Mouse (Mus musculus): ENCODE results near the gene Patl2.
"Not testable (repeated sequence)": the region's sequence is repeated elsewhere in the genome, so short reads cannot be mapped to it uniquely, and the experiment has no call there.

Gene Patl2

DNA sequence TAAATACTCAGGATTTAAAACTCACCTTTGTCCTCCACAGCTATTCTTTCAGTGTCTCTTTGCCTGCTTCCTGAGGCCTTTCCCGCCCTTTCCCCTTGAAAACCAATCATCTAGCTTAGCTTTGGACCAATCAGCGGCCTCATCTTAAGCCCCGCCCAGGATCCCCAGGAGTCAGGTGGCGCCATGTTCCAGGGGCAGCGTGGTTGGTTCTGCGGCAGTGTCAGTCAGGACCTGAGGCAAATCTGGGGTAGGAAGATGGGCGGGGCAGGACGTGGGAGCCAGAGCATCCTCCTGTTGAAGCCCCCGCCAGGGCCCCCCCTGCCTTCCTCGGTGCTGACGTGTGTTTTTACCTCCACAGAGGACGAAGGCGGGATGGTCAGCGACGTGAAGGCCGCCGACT is at the start of gene Patl2, which contains the start of gene Terb2:
TSS of gene Patl2 (minus strand) at position 84 of the 400 bp plus-strand sequence.
TSS of gene Terb2 (plus strand) at position 167 of the 400 bp plus-strand sequence.
- in situ Hi-C loops (cut with MboI; ENCODE audit: low pct_unique_long_range_greater_than_20kb in 1 of 2, low sequenced_read_pairs in 2 of 2, unreplicated experiment in 1 of 2) = no loop called here

DNA sequence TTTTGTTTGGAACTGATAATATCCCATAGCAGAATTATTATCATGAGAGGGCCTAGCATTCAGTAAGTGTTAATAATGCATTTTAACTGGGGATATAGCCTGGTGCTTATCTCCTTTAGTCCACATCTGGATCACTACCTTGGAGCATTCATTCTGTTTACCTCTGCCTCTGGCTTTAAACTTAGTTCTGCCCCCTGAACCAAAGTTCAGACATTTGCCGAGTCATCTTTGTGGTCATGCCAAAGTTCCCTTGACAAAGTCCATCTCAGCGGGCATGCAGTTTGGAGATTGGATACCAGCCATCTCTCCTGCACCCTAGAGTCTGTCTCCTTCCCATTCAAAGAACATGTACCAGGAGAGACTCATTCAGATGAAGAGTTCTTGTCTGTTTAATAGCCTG is 49.4 kb upstream of the Patl2 start:
- in situ Hi-C loops (cut with MboI; ENCODE audit: low pct_unique_long_range_greater_than_20kb in 1 of 2, low sequenced_read_pairs in 2 of 2, unreplicated experiment in 1 of 2) = no loop called here

DNA sequence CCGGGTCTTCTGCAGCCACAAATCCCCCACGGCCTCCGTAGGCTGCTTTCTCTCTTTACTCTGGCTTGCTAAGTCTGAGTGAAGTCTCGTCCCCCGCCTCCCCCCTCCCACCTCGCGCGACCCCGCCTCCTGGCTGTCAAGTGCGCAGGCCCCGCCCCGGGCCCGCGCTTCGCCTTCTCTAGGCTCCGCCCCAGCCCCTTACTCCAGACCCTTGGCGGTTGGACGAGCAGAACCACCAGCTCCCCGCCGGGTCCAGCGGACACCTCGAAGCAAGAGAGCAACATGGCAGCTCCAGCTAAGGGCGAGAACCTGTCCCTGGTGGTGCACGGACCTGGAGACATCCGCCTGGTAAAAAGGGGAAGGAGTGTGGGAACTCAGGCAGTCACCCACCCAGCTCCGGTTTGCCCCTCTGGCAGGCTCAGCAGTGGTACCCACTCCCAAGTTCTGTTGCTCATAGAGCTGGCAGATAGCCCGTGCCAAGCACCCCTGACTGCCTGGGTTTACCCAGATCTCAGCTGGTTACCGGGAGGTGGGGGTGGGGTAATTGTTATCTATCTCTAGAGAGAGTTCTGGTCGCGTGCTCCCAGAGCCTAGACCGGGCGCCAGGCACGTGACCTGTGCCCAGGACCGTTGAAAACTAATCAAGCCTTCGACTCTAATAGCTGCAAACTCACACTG is 48.8 kb upstream of the Patl2 start, which contains the start of gene Sord:
TSS of gene Sord (plus strand) at position 139 of the 678 bp plus-strand sequence.
- in situ Hi-C loops (cut with MboI; ENCODE audit: low pct_unique_long_range_greater_than_20kb in 1 of 2, low sequenced_read_pairs in 2 of 2, unreplicated experiment in 1 of 2) = no loop called here

GRCm38 (mm10) chr2:122233759-122234557 is 48.0 kb upstream of the Patl2 start:
- in situ Hi-C loops (cut with MboI; ENCODE audit: low pct_unique_long_range_greater_than_20kb in 1 of 2, low sequenced_read_pairs in 2 of 2, unreplicated experiment in 1 of 2) = no loop called here

DNA sequence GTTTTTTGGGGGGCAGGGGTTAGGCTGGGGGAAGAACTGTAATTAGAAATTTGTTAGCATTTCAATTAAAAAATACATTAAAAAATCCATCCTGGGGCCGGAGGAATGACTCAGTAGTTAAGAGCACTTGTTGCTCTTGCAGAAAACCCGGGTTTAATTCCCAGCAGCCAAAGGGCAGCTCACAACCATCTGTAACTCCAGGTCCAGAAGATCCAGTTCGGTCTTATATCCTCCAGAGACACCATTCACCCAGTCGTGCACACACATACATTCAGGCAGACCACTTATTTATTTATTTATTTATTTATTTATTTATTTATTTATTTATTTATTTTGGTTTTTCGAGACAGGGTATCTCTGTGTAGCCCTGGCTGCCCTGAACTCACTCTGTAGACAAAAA is 47.4 kb upstream of the Patl2 start:
- in situ Hi-C loops (cut with MboI; ENCODE audit: low pct_unique_long_range_greater_than_20kb in 1 of 2, low sequenced_read_pairs in 2 of 2, unreplicated experiment in 1 of 2) = no loop called here

GRCm38 (mm10) chr2:122231616-122232015 is 45.6 kb upstream of the Patl2 start:
- in situ Hi-C loops (cut with MboI; ENCODE audit: low pct_unique_long_range_greater_than_20kb in 1 of 2, low sequenced_read_pairs in 2 of 2, unreplicated experiment in 1 of 2) = no loop called here

- in situ Hi-C loops (cut with MboI; ENCODE audit: low pct_unique_long_range_greater_than_20kb in 1 of 2, low sequenced_read_pairs in 2 of 2, unreplicated experiment in 1 of 2) = no loop called here
Observed at GRCm38 (mm10) chr2:122230395-122230794, 44.4 kb upstream of the Patl2 start.

- in situ Hi-C loops (cut with MboI; ENCODE audit: low pct_unique_long_range_greater_than_20kb in 1 of 2, low sequenced_read_pairs in 2 of 2, unreplicated experiment in 1 of 2) = no loop called here
Observed at GRCm38 (mm10) chr2:122223654-122224053, 37.7 kb upstream of the Patl2 start.

GRCm38 (mm10) chr2:122222272-122222671 is 36.3 kb upstream of the Patl2 start:
- in situ Hi-C loops (cut with MboI; ENCODE audit: low pct_unique_long_range_greater_than_20kb in 1 of 2, low sequenced_read_pairs in 2 of 2, unreplicated experiment in 1 of 2) = no loop called here

DNA sequence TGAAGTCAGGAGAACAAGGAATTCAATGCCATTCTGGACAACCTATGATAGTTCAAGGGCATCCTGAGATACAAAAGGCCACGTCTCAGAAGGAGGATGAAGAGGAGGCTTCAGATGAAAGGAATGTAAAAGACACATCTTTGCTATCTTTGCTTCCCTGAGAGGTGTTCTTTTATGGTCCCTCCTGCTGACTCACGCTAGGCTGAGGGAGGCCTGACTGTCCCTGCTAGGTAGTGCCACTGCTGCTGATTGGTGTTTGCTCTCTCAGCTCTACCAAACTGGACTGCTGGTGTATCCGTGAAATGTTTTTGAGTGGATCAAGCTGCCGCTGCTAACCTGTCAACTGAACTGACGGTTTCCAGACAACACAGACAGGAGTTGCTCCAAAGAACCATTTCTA is 35.8 kb upstream of the Patl2 start:
- in situ Hi-C loops (cut with MboI; ENCODE audit: low pct_unique_long_range_greater_than_20kb in 1 of 2, low sequenced_read_pairs in 2 of 2, unreplicated experiment in 1 of 2) = no loop called here

- in situ Hi-C loops (cut with MboI; ENCODE audit: low pct_unique_long_range_greater_than_20kb in 1 of 2, low sequenced_read_pairs in 2 of 2, unreplicated experiment in 1 of 2) = no loop called here
Observed at GRCm38 (mm10) chr2:122221378-122221777, 35.4 kb upstream of the Patl2 start.

DNA sequence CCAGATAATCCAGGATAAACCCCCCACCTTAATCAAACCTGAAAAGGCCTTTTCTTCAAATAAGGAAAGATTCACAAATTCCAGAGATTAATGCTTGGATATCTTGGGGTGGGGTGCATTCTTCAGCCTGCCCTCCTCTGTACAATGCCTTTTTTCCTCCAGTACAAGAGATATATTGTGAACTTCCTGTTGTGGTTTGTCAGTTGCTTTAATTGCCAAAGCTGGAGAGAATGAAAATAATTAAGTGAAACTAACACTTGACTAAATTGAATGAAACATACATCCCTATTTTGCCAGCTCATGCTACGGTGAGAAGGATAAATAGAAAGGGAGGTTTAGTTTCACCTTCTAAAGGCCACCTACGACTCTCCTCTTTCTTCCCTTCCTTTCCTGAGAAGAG is 32.2 kb upstream of the Patl2 start:
- in situ Hi-C loops (cut with MboI; ENCODE audit: low pct_unique_long_range_greater_than_20kb in 1 of 2, low sequenced_read_pairs in 2 of 2, unreplicated experiment in 1 of 2) = no loop called here

GRCm38 (mm10) chr2:122217075-122217474 is 31.1 kb upstream of the Patl2 start:
- in situ Hi-C loops (cut with MboI; ENCODE audit: low pct_unique_long_range_greater_than_20kb in 1 of 2, low sequenced_read_pairs in 2 of 2, unreplicated experiment in 1 of 2) = not testable (repeated sequence)

GRCm38 (mm10) chr2:122210534-122211228 is 24.7 kb upstream of the Patl2 start:
- in situ Hi-C loops (cut with MboI; ENCODE audit: low pct_unique_long_range_greater_than_20kb in 1 of 2, low sequenced_read_pairs in 2 of 2, unreplicated experiment in 1 of 2) = no loop called here

DNA sequence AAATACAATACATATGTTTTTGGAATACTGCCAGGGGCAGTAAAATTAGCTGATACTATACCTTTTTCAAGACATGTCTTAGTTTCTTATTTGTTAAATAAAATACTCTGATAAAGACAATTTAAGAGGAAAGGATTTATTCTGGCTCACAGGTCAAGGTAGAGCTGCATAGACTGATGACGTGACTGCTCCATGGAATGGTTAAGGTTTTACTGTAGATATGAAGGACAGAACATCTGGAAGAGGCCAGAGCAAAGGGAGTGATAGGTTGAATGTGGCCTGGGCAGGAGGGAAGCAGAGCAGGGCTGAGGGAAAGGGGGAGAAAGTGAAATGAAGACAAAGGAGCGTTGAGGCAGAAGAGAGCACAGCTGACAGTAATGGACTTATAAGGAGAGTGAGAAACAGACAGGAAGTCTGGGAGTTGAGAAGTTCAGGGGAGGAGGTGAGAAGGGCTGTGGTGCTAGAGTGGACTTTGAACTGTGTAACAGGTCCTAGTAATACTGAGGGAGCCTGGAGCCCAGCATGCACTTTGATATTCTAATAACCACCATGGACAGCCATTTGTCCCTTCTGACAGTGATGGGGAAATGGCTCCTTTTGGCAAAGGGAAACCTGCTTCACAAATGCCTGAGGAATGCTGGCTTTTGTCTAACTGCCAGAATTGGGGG is 20.6 kb upstream of the Patl2 start:
- in situ Hi-C loops (cut with MboI; ENCODE audit: low pct_unique_long_range_greater_than_20kb in 1 of 2, low sequenced_read_pairs in 2 of 2, unreplicated experiment in 1 of 2) = no loop called here

DNA sequence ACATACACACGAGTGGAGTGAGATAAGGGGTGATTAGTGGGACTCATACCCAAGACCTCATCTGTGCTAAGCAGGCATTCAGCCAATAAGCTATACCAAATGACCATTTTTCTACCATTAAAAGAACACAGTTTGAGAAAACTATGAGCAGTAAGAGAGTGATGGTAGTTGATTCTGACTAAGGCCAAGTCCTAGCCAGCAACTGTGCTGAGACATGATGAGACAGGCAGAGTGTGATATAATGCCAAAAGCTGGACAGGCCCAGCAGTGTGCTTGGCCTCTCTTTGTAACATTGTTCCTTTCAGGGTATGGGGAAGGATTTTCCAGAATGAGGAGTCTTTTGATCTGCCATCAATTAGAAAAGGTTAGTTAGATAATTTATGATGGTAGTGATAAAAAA is 15.5 kb upstream of the Patl2 start:
- in situ Hi-C loops (cut with MboI; ENCODE audit: low pct_unique_long_range_greater_than_20kb in 1 of 2, low sequenced_read_pairs in 2 of 2, unreplicated experiment in 1 of 2) = no loop called here

- in situ Hi-C loops (cut with MboI; ENCODE audit: low pct_unique_long_range_greater_than_20kb in 1 of 2, low sequenced_read_pairs in 2 of 2, unreplicated experiment in 1 of 2) = no loop called here
Observed at GRCm38 (mm10) chr2:122194509-122194929, 8.5 kb upstream of the Patl2 start.

GRCm38 (mm10) chr2:122191849-122192248 is 5.9 kb upstream of the Patl2 start:
- in situ Hi-C loops (cut with MboI; ENCODE audit: low pct_unique_long_range_greater_than_20kb in 1 of 2, low sequenced_read_pairs in 2 of 2, unreplicated experiment in 1 of 2) = no loop called here

- in situ Hi-C loops (cut with MboI; ENCODE audit: low pct_unique_long_range_greater_than_20kb in 1 of 2, low sequenced_read_pairs in 2 of 2, unreplicated experiment in 1 of 2) = no loop called here
Observed at GRCm38 (mm10) chr2:122186751-122187150, 762 bp upstream of the Patl2 start.
